Mouse (Mus musculus): ENCODE measurements around the gene Tmem254c. TPM values are rescaled to one million over a fixed set of nuclear protein-coding genes. Genes with fewer than 3 reads are reported as not detected.
"Not testable (repeated sequence)": the region's sequence is repeated elsewhere in the genome, so short reads cannot be mapped to it uniquely, and the experiment has no call there.

Gene Tmem254c
- 10 to 100 TPM; 10.5 to 12.4 TPM for total RNA-seq (2021)
- long read RNA-seq, experiment 1, partial matches to known transcripts: 0 of 4 reads
- long read RNA-seq, experiment 1, other reads (novel, unspliced or antisense): 1 of 4 reads
- long read RNA-seq, experiment 2, partial matches to known transcripts: 0 of 2 reads
- long read RNA-seq, experiment 2, other reads (novel, unspliced or antisense): 0 of 2 reads

DNA sequence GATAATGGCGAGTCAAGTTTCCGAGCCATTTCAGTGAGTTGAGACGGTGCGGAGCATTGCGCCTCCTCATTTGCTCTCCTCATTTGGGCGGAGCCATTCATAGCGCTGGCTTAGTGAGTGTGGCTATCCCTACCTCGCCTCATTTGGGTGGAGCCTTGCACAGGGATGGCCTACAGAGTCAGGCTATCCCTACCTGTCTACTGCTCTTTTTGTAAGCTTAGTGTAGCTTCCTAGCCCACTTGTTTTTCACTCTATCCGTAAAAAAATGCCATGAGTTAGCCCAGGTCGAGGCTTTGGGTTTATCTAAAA is at the start of gene Tmem254c:
Gene Tmem254c, minus strand, starts transcription at position 31 of the 309 bp plus-strand sequence.
- intact Hi-C loops (cut with DNase I; ENCODE audit: low total_unique reads); DNase-seq: not testable (repeated sequence)

GRCm38 (mm10) chr14:26097622-26098021 is 30.5 kb upstream of the Tmem254c start:
- DNase-seq; intact Hi-C loops (cut with DNase I; ENCODE audit: low total_unique reads): not testable (repeated sequence)

DNA sequence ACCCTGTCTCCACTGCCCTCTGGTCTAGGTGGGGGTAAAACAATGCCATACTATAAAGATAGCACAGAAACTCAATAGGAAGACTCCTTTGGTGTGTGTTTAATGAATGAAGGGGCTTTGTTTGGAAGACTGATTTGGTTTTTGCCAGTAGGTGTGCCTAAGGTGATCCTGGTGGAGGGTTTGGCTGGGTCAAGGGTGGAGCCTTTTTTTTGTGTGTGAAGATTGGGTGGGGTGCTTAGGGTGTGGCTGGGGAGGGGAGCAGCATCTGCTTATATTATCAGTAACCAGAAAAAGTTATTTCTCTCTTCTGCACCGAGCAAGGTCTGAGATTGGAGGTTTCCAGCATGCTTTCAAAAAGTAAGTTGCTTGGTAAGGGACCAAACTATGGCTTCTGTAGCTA is 14.8 kb upstream of the Tmem254c start, which contains the start of gene Cphx3:
Gene Cphx3, plus strand, starts transcription at position 301 of the 400 bp plus-strand sequence.
- intact Hi-C loops (cut with DNase I; ENCODE audit: low total_unique reads): not testable (repeated sequence)

GRCm38 (mm10) chr14:26081216-26081615 is 14.1 kb upstream of the Tmem254c start, which contains the start of gene Cphx2:
Gene Cphx2 (plus strand): TSS chr14:26081516.
- DNase-seq; intact Hi-C loops (cut with DNase I; ENCODE audit: low total_unique reads): not testable (repeated sequence)

More for the DNA sequence above, 14.8 kb upstream of the Tmem254c start, which contains the start of gene Cphx3:
- DNase-seq: not testable (repeated sequence)

GRCm38 (mm10) chr14:26076620-26077390 is 9.7 kb upstream of the Tmem254c start:
- DNase-seq; intact Hi-C loops (cut with DNase I; ENCODE audit: low total_unique reads): not testable (repeated sequence)

DNA sequence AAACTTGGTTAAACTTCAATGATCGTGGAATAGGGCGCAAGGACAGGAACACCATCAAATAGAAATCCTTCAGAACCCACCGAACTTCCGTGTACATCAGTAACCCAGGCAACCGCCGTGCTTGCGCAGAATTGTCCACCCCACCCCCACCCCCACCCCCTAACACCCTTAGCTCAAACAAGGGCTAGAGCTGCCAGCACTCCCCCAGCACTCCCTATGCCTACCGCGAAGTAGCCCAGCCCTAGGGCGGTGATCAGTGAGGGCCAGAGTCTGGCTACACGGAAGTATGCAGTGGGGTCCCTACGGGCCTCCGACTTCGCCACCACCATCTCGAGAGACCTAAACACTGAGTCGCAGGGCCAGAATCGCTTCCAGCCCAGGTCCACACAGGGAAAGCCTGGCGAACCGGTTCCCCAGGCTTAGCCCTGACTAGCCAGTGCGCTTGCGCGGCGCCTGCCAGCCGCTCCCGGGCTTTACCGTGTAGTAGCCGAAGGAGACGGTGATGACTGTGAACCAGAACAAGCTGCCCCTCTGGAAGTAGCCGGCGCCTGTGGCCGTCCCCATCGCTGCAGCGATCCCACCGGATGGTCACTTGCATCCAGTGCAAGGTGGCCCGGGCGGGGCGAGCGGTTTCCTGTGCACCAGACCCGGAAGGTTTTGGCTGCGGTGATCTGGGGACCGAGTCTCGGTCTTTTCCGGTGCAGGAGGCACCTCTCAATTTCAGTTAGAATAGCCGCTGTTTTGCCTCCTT is 406 bp downstream of the Tmem254c start:
- intact Hi-C loops (cut with DNase I; ENCODE audit: low total_unique reads); DNase-seq: not testable (repeated sequence)

- DNase-seq; intact Hi-C loops (cut with DNase I; ENCODE audit: low total_unique reads): not testable (repeated sequence)
These were observed 7.8 kb downstream of the Tmem254c start for GRCm38 (mm10) chr14:26059362-26059761.

GRCm38 (mm10) chr14:26058184-26058583 is 9.0 kb downstream of the Tmem254c start:
- intact Hi-C loops (cut with DNase I; ENCODE audit: low total_unique reads); DNase-seq: not testable (repeated sequence)

GRCm38 (mm10) chr14:26048767-26049166 is 18.4 kb downstream of the Tmem254c start:
- intact Hi-C loops (cut with DNase I; ENCODE audit: low total_unique reads); DNase-seq: not testable (repeated sequence)

DNA sequence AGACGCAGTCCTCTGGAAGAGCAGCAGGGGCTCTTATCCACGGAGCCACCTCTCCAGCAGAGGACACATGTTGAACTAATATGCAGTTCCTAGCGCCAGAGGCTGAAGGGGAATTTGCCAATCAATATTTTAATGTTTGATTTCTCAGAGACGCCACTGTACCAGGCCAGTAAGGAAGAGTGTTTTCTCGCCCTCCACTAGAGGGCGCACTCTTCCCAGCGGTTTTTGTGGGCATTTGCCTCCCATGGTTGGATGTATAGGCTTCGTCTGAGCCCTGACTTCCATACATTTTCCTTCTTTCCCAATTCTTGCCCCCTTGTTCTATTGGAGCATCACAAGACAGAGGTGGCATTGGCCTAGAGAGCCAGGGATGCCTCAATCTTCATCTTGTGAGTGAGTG is 20.1 kb downstream of the Tmem254c start:
- DNase-seq; intact Hi-C loops (cut with DNase I; ENCODE audit: low total_unique reads): not testable (repeated sequence)

- intact Hi-C loops (cut with DNase I; ENCODE audit: low total_unique reads); DNase-seq: not testable (repeated sequence)
These were observed 22.1 kb downstream of the Tmem254c start for GRCm38 (mm10) chr14:26045007-26045406.

DNA sequence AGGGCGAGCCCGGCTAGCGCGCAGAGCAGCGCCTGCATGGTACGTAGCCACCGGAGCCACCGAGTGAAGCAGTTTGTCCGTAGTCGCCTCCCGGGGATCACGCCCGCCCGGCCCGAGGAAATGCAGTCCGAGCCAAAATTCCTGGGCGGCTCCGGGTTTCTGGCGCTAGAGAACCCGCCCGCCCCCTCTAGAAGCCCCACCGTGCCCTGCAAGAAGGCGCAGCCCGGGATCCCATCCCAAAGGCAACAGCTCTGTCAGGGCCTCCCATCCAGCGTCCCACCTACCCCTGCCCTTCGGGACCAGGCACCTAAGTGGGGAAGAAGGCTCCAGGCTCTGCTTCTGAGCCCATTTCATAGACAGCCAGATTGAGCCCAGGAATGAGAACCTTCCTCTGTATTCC is 24.5 kb downstream of the Tmem254c start, which contains the start of gene Gm9780:
Gene Gm9780, minus strand, starts transcription at position 101 of the 400 bp plus-strand sequence.
- intact Hi-C loops (cut with DNase I; ENCODE audit: low total_unique reads); DNase-seq: not testable (repeated sequence)

DNA sequence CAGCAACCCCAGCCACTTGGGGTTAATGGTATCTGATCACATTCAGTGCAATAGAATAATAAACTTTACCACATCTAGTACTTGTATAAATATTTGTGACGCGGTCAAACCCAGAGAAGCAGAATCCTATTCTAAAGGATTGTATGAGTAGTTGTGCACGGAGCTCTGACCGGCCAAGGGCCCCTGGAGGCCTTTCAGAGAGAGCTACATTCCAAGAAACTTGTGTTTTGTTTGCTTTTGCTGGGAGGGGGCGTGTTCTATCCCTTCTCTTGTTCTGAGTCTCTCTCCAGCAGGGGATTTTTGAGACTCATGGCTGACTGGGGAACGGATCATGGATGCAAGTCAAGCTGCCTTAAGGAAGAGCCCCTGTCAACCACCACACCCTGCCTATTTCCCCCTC is 31.7 kb downstream of the Tmem254c start:
- intact Hi-C loops (cut with DNase I; ENCODE audit: low total_unique reads); DNase-seq: not testable (repeated sequence)

GRCm38 (mm10) chr14:26034364-26034763 is 32.8 kb downstream of the Tmem254c start:
- DNase-seq; intact Hi-C loops (cut with DNase I; ENCODE audit: low total_unique reads): not testable (repeated sequence)

DNA sequence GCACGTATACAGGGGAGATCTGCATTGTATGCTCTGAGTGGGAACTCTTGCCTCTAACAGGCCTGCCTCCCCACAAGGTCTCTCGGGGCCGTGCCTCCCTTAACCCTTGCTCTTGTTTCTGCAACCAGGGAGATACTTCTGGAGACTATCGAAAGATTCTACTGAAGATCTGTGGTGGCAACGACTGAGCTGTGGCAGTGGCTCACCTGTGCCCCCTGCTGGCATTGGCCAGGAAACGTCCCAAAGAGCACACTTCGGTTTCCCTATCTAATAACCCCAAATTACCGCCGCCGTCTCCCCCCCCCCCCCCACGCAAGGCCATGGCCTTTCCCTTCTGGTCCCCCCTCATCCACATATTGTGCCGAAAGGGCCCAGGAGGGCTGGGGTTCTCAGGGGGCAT is 41.5 kb downstream of the Tmem254c start:
- intact Hi-C loops (cut with DNase I; ENCODE audit: low total_unique reads): not testable (repeated sequence)

GRCm38 (mm10) chr14:26022831-26023230 is 44.3 kb downstream of the Tmem254c start:
- DNase-seq; intact Hi-C loops (cut with DNase I; ENCODE audit: low total_unique reads): not testable (repeated sequence)

More for the DNA sequence above, 41.5 kb downstream of the Tmem254c start:
- not testable (repeated sequence) for DNase-seq

DNA sequence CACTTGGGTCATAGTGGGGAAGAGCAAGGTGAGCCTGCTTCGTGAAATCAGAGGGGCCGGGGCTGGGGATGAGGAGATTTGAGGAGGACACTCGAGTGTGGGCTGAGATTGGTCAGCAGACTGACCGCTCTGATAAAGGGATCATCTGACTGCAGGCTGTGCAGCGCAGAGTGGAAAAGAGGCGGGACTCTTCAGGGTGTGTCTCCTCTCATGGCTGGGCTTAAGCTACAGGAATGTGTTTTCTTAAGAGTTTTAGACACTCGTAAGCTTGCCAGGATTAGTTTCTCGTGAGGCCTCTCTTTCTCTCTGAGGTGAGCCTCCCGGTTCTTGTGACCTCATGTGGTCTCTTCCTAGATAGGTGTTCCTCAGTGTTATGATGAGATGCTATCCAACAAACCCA is 45.6 kb downstream of the Tmem254c start:
- intact Hi-C loops (cut with DNase I; ENCODE audit: low total_unique reads); DNase-seq: not testable (repeated sequence)

DNA sequence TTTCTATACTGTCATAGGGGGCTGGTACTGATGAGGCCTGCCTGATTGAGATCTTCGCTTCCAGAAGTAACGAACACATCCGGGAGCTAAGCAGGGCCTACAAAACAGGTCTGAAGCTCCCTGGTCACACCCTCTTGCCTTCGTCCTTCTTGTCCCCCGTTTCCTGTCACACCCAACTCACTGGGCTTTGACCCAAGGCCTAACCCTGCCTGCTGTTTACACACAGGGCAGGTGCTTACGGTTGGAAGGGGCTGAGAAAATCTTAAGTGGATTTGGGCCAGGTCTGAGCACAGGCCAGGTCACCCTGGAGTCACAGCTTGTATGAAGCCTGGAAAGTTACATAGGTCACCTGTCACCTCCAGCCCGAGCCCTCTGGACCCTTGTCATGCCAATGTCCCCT is 50.7 kb downstream of the Tmem254c start:
- intact Hi-C loops (cut with DNase I; ENCODE audit: low total_unique reads); DNase-seq: not testable (repeated sequence)
